Mouse (Mus musculus): ENCODE results near the gene Dcaf6.

Dcaf6 gene

DNA sequence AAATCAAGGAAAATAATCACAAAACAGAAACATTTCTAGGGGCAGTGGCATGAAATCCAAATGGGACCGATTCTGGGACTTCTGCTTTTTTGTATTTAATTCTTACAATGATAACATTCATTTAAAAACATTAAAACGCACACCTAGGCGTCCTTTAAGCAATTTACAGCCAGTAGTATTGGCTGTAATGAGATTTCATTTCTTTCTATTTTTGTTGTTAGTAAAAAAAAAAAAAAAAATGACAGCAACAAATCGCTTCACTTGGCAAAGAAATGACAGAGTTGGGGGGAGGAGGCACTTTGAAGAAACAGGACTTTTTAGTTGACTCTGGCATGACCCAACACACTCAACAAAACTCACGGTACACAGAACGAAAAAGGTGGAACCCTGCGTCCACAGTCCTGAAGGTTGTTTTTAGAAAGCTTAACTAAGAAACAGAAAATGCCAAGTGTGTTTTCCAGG, 1.2 kb downstream of the Dcaf6 start:
- no peak for TF ChIP-seq GATA4 (IDR thresholded peaks at IDR 0.05; ENCODE audit: insufficient replicate concordance, low read length)

GRCm38 (mm10) chr1:165441719-165442118, 18.6 kb downstream of the Dcaf6 start:
- TF ChIP-seq GATA4 (IDR thresholded peaks at IDR 0.05; ENCODE audit: insufficient replicate concordance, low read length) = no peak

DNA sequence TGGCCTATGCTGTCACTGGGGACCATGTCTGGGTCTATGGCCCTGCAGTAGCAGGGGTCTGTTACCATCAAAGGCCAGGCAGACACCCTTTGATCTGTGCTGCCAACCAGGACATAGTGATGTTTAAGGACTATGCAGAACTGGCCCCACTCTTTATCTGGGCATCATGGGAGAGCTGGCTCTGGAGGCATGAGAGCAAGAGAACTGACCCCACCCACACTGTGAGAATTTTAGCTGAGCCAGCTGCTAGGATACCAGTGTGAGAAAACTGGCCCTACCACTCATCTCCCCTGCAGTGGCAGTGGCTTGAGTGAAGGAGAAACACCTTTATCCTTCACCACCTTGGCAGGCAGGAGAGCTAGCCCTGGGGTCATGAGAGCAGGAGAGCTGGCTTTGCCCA, 19.1 kb downstream of the Dcaf6 start:
- no peak for TF ChIP-seq GATA4 (IDR thresholded peaks at IDR 0.05; ENCODE audit: insufficient replicate concordance, low read length)

DNA sequence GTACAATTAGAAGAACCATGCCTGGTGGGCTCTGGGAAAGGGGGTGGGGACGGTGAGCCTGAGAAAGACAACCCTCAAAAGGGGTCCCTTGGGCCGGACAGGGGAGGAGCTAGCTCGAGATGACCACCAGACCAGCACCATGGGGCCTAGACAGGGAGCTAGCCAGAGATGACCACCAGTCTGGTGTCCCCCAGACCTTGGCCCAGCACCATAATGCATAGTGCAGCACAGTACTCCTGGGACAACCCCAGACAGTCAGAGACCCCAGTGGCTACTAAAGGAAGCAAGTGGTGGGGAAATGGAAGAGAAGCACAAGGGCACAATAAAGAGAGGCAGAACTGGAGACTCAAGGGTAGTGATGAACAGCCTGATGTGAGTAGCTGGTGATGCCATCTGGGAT, 19.5 kb downstream of the Dcaf6 start:
- TF ChIP-seq GATA4 (IDR thresholded peaks at IDR 0.05; ENCODE audit: insufficient replicate concordance, low read length) = no peak

- no peak for TF ChIP-seq GATA4 (IDR thresholded peaks at IDR 0.05; ENCODE audit: insufficient replicate concordance, low read length)
Measured at GRCm38 (mm10) chr1:165438289-165439021, 21.8 kb downstream of the Dcaf6 start.

DNA sequence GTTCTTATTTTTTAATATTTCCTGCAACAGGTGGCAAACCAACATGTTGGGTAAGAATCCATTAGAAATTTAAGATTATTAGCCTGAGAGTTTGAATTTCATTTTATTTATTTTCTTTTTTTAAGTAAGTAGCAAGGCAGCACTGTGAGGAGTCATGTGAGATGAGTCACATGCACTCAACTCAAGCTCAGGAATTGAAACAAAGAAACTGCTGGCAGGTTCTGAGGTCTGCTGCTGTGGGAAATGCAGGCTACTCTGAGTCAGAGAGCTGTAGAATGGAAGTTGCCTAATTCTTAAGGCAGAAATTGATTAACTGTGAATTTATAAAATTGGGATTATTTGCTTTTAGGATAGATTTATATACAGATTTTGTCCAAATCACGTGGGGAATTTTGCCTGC, 27.4 kb downstream of the Dcaf6 start:
- no peak for TF ChIP-seq GATA4 (IDR thresholded peaks at IDR 0.05; ENCODE audit: insufficient replicate concordance, low read length)

DNA sequence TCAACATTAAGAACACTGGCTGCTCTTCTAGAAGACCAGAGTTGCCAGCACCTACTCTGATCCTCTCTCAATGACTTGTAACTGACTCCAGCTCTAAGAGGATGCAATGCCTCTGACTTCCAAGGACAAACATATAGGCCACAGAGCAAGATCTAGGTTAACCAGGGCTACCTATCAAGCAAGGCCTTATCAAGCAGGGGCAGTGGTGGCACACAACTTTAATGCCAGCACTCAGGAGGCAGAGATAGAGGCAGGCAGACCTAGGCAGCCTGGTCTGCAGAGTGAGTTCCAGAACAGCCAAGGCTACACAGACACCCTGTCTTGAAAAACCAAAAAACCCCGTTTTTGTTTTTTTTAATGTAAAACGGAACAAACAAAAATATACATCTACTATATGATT, 34.0 kb downstream of the Dcaf6 start:
- no peak for TF ChIP-seq GATA4 (IDR thresholded peaks at IDR 0.05; ENCODE audit: insufficient replicate concordance, low read length)

DNA sequence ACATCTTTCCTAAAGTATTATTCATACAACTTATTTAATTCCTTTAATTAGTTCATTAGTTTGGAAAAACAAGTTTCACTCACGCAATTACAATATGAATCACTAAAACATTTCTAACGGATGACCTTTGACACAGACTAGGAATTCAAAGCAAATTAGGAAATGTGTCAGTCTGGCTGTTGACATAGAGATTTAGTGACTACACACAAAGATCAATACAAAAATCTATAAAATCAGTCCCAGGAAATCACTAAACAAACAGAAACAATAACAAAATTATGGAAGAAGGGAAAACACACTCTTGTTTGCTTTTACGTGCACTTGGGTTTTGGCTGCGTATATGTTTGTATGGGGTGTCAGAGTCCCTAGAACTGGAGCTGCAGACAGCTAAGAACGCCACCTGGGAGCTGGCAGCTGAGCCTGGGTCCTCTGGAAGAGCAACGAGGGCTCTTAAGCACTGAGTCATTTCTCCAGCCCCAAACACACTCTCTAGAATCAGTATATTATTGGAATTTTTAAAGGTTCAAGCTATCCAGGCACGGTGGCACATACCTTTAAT, 38.8 kb downstream of the Dcaf6 start:
- no peak for TF ChIP-seq GATA4 (IDR thresholded peaks at IDR 0.05; ENCODE audit: insufficient replicate concordance, low read length)

- no peak for TF ChIP-seq GATA4 (IDR thresholded peaks at IDR 0.05; ENCODE audit: insufficient replicate concordance, low read length)
Measured at GRCm38 (mm10) chr1:165396401-165396805, 63.9 kb downstream of the Dcaf6 start.

GRCm38 (mm10) chr1:165395940-165396339, 64.3 kb downstream of the Dcaf6 start:
- TF ChIP-seq GATA4 (IDR thresholded peaks at IDR 0.05; ENCODE audit: insufficient replicate concordance, low read length) = no peak

- TF ChIP-seq GATA4 (IDR thresholded peaks at IDR 0.05; ENCODE audit: insufficient replicate concordance, low read length) = no peak
Measured at GRCm38 (mm10) chr1:165394836-165395235, 65.4 kb downstream of the Dcaf6 start.

GRCm38 (mm10) chr1:165393033-165393432, 67.2 kb downstream of the Dcaf6 start:
- TF ChIP-seq GATA4 (IDR thresholded peaks at IDR 0.05; ENCODE audit: insufficient replicate concordance, low read length) = no peak

GRCm38 (mm10) chr1:165388716-165389115, 71.6 kb downstream of the Dcaf6 start:
- no peak for TF ChIP-seq GATA4 (IDR thresholded peaks at IDR 0.05; ENCODE audit: insufficient replicate concordance, low read length)

GRCm38 (mm10) chr1:165386525-165386923, 73.8 kb downstream of the Dcaf6 start:
- TF ChIP-seq GATA4 (IDR thresholded peaks at IDR 0.05; ENCODE audit: insufficient replicate concordance, low read length) = no peak

DNA sequence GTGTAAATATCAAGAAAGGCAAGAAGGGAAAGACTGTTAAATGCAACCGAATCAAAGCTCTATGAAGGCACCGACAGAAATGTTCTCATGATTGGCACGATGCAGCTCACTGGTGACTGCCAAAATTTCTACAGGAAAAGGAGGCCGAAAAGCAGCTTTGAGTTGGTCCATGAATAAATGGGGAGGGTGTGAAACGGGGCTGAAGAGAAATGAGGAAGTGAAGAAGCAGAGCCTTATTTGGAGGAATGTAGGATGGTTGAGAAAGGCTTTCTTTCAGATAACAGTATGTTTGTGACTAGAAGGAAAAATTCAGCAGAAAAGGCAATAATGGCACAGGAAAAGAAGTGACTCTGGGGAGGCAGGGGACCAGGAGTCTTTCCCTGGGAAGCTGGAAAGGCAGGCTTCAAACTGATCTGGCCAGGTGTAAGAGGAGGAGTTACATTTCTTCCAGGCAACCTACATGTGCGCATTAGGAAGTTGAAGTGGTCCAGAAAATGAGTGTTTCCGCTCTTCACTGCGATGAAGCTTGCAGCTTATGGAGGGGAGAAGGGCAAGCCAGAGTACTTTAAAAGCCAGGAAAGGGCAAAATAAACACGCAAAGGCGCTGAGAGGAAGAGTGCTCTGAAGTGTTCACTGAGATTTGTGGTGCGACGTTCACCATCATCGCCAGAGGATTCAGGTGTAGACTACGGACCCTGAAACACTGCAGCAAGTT, 74.3 kb downstream of the Dcaf6 start:
- no peak for TF ChIP-seq GATA4 (IDR thresholded peaks at IDR 0.05; ENCODE audit: insufficient replicate concordance, low read length)

DNA sequence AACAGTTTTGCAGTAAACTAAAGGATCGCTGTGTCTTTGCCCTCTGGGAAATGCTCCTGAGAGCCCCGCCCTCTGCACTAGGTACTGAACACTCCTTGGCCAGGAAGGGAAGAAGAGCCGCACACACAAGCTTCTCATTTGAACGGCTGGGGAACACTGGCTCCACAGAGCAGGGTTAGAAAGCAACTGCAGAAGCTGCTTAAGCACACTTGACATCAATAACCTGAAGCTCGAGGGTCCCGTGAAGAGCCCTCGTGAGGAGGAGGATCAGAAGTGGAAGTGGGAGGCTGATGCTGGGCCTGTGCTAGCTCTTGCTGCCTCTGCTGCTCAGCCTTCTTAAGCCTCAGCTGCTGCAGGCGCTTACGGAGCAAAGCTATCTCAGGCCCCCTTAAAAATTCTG, 86.4 kb downstream of the Dcaf6 start:
- no peak for TF ChIP-seq GATA4 (IDR thresholded peaks at IDR 0.05; ENCODE audit: insufficient replicate concordance, low read length)

All from liver, adult (tissue).